Mouse (Mus musculus): ENCODE measurements around the gene Sparc.
"Not testable (repeated sequence)": the region's sequence is repeated elsewhere in the genome, so short reads cannot be mapped to it uniquely, and the experiment has no call there.

Sparc gene

DNA sequence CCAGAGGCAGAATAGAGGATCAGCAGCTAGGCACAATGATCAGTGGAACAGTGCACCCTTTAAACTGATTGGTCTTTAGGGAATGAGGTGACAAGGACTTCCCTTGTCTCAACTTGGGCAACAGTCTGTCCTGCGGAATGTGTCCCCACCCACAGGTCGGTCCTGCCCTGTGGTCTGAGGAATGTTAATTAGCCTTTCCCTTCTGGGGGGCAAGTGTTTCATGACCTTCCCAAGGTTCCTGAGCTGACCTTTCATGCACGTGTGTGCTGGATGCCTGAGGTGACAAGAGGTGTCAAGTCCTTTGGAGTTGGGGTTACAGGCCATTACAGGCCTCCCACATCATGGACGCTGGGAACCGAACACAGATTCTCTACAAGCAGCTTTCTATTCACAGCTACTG is 16.7 kb upstream of the Sparc start:
- in situ Hi-C loops (cut with MboI, MseI), result loop anchor here (5.0 kb wide), 1 partner anchor 52 kb away; no protein-coding TSS in a partner anchor

DNA sequence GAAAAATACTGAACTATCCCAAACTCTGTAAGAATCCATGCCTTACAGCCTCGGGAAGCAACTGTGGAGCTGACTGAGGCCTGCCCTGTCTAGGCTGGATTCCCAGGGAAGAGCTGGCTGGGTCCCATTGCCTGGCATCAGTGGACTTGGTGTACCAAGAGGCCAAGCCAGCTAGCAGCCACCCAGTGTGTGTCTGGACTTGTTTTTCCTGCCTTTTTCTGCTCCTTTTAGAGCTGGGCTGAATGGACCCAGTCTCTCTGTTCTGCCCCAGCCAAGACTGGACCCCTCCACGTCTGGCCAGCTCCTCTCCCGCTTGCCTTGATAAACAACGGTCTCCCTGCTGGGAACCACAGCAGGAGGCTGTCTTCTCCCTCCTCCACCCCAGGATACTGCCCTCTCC is 15.0 kb upstream of the Sparc start:
- in situ Hi-C loops (cut with MboI, MseI), result no loop called here

DNA sequence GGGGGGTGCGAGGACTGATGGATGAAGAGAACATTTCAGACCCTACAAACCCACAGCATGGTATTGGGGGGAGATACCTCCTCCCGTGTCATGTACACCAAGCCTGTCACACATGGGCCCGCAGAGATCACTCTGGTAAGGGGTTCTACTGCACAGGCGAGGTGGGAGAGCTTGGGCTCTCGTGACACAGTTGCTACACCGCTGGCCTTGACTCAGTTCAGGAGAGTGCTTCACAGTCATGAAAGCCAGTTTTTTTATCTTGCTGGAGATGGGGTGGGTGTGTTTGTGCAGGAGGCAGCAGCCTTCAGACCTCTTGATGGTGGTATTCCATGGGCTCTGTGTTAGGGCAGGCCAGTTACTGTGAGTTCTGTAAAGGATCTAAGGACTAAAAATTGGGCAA is 13.1 kb upstream of the Sparc start:
- in situ Hi-C loops (cut with MboI, MseI), result no loop called here

DNA sequence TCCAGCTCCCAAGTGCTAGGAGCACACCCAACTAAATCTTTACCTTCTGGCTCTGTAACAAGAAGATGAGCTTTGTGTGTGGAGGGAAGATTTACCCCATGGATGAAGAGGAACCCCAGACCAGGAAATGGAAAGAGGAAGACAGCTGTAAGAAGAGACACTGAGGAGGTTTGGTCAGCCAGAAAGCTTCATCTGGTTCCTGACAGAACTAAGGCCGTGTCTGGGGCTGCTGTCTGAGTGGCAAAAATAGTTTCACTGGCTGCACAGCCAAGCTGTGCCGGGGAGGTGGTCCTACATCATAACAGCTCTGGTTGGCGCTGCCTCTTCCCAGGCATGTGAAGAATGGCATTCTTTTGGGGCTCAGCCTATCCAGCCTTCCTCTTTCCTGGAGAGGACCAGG is 10.0 kb upstream of the Sparc start:
- in situ Hi-C loops (cut with MboI, MseI), result no loop called here

DNA sequence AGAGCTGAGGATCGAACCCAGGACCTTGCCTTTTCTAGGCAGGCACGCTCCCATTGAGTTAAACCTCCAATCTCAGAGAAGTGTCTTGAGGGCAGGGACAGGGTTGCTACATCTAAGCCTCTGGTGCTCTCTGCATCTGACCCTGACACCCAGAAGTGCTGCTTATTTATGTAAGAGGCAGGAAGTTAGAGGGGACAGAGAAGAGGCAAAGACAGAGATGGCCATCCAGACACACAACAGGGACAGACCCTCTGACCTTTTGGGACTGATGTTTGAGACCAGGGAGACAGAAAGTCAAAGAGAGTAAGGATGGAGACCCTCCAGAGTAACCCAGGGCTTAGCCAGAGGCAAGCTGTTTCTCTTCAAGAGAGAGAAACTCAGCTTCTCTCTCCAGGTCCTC is 7.0 kb upstream of the Sparc start:
- in situ Hi-C loops (cut with MboI, MseI), result no loop called here

DNA sequence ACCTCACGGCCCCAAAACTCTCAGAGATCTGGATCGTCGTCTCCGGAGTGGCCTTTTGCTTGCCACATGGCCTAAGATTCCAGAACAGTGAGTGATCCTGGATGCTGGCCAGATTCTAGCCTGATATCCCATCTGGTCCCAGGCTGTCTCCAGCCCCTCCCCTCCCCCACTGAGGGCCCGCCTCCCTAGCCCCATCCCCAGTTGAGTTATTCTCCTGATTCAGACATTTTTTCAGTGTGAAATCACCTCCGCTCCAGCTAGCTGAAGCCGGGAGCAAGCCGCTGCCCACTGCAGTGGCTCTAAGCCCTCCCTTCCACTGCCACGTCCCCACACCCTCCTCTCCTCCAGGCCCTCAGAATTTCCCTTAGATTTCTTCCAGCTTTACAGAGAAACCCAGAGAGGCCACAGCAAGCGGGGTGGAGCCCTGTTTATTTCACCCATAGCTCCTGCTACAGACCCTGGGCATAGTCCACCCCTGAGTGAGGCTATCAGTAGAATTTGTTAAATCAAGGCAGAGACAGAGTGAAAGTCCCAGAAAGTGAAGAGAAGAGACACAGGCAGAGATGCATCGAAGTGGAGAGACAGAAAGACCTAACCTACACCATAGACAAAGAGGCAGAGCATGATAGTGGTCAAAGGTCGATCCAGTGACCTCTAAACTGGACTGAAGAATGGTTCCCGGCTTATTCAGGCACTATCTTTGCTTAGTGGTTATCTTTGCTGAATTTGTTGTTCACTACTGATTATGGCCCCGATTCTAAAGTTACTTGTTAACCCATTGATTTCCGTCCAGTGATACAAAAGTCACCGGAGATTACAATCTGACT is 5.4 kb upstream of the Sparc start:
- in situ Hi-C loops (cut with MboI, MseI), result no loop called here

DNA sequence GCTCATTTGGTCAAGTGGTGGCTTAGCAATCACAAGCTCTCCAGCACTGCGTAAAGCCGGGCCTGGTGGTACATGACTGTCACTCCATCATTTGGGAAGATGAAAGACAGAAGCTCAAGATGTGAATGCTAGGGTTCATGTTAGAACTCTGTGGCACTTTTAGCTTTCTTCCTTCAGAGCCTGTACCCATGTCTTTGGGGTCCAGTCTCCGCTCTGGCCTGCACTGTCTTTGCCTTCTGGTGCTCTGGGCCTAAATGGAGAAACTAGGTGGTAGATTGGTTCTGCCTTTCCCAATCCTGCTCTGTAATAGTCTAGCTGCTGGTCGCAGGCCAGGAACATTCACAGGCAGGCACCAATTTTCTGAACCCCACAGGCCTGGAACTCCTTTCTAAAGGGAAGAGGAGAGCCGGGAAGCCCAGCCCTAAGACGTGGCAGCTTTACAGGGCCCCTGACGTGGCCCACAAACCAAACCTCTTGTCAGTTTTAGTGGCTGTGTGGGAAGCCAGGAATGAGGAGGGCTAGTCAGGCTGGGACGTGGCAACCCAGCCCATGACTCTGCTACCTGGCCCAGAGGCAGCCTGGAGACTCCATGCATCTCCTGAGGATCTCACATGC is 1.9 kb upstream of the Sparc start:
- in situ Hi-C loops (cut with MboI, MseI), result no loop called here

DNA sequence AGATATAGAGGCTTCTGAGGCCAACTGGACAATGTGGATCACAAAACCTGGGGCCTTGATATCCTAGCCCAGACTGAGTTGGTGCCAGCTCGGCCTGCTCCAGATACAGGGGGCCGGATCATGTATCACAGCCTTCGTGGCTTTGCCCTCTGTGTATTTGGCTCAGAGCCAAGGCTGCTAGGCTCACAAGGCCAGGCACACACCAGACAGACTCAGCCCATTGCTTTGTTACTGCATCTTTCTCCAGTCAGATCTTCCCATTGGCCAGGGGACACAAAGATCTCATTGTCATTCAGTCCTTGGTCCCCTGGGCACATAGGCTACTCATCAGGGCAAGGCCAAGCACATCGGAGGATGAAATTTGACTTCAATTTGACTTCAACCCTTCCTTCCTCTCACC is 773 bp upstream of the Sparc start:
- in situ Hi-C loops (cut with MboI, MseI), result no loop called here

DNA sequence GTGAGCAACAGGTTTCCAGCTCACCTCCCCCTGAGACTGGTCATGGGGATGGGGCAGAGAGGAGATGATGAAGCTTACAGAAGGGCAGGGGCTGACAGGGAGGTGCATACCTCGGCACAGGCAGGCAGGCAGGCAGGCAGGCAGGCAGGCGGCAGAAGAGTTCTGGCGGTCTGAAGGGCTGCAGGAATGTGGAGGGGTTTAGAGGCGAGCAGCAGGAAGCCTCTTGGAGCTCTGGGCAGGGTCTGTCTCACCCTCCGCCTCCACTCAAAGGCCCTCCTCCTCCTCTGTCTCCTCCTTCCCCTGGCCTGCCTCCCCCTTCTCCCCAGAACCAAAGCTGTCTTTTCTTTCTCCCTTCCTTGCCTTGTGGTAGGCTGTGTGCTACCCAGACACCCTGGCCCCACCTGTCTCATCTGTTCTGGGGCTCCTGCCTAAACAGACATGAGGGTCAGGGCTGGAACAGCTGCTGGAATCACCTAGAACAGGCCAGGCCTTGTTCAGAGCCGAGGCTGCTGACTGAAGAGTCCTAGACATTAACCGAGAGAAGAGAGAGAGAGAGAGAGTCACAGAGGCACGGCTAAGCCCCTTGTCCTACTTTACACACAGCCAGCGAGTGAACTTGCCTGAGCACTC is 3.2 kb downstream of the Sparc start:
- in situ Hi-C loops (cut with MboI, MseI), result no loop called here

DNA sequence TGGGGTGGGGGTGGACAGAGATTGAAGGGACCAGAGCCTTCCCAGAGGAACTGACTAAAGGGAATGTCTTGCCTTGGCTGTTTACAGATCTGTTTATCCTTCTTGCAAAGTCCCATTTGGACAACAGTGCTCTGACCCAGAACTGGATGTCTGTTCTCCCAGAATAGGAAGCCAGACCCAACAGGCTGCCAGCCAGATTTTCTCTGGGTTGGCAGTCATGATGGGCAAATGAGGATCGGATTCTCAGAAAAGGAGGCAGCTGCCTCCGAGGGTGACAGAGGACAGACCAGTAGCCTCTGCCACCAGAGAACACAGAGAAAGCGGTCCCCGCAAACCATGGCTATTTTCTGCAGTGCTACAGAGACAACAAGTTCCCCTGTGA is 3.7 kb downstream of the Sparc start:
- in situ Hi-C loops (cut with MboI, MseI), result no loop called here

DNA sequence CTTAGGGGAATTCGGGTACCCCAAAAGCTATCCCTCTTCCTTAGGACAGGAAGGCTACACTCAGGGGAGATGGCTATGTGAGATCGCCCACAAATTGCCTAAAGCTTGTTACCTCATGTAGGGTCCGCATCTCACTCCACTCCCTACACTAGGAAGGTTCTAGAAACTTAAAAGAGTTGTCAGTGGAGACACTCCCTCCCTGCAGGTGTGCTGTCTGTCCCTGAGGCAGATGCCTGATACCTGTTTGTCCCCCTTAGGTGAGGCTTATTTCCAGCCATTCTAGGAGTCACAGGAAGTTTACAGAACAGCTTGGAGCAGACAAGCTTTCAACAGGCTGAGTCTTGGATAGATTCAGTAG is 4.3 kb downstream of the Sparc start:
- in situ Hi-C loops (cut with MboI, MseI), result no loop called here

DNA sequence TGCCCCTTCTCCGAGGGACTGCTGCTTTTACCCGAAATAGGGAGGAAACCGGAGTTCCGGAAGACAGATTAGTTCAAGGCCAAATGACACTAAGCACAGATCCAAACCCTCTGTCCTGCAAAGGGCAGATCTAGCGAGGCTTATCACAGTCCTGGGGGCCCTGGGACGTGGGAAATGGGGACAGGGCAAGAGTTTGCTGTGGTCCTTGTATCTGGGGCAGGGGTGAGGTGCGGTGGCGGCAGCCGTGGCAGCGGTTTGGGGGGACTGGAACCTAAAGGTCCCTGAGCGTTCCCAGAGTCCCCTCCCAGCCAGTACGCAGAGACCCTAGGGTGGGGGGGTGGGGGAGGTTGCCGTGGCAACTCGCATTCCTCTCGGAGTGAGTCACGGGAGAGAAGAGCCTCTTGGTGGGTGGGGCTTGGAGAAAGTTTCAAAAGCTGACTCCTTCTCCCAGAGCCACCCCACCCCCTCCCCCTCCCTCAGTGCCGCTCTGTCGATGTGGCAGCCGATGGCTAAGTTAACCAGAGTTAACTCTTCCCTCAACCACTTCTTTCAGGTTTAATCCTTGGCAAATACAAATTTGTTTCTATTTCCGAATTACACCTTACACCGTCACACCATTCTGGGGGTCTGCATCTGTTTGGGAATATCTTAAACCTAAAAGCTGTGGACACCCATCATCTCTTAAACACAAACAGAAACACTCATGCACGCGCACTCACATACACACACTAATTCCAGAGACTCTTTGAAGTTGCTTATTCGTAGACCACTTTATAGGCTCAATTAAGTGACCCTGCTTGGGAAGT is 4.9 kb downstream of the Sparc start:
- in situ Hi-C loops (cut with MboI, MseI), result no loop called here

DNA sequence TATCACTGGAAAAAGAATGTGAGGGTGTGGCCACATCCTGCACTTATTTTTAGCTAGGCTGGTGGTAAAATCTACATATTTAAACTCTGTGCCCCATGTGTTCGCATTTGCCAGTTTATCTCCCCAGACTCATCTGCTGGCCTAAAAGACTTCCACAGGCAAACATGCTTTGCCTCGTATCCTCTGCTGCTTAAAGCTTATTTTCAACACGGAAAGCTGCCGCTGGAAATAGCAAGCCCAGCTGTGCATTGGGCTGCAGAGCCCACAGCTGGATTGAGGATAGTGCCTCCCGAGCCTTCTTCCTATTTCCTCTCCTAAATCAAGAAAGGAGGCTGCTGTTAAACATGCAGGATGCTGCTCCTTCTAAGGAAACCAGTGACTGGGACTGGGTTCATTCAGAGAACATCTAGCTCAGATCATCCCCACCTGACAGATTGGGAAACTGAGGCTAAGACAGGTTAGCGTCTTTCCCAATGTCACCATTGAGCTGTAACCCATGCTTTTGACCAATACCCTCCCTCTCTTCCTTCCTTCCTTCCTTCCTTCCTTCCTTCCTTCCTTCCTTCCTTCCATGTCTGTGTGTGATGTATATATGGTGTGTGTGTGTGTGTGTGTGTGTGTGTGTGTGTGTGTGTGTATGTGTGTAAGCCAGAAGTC is 6.2 kb downstream of the Sparc start:
- in situ Hi-C loops (cut with MboI, MseI), result no loop called here

DNA sequence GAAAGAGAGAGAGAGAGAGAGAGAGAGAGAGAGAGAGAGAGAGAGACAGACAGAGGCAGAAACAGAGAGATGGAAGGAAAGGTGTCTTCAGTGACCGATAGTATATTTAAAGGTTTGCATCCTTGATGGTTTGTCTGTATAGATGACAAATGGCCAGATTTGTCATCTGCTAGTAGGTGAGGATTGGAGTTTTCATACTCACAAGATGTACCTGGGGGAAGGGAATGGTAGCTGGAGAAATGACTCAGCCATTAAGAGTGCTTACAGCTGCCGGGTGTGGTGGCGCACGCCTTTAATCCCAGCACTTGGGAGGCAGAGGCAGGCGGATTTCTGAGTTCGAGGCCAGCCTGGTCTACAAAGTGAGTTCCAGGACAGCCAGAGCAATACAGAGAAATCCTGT is 7.3 kb downstream of the Sparc start:
- in situ Hi-C loops (cut with MboI, MseI), result not testable (repeated sequence)

DNA sequence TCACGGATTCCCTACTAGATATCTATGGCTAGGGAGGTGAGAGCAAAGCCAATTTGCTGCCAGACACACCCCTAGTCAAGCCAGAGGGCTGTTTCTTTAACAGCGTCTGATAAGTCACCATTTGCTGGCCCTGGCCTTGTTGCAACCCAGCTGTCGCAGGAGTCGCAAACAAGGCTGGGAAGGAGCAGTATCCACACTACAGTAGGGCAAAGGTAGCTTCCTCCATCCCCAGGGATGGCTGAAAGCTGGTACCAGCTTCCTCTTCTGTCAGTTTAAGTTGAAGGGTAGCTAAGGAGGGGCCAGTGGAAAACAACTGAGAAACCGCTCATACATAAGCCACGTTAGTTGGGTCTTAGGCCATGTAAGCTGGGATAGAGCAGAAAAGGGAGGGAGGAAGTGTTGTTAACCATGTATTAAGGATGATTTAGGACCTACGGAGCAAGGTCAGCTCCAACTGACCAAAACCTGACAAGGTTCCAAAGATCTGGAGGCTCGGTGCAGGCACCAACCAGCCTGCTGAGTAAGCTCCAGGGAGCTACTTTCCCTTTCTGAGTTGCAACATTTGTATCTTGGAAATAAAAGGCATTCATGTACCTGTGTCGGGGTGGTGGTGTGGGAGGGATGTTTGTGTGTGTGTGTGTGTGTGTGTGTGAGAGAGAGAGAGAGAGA is 7.8 kb downstream of the Sparc start:
- in situ Hi-C loops (cut with MboI, MseI), result no loop called here

DNA sequence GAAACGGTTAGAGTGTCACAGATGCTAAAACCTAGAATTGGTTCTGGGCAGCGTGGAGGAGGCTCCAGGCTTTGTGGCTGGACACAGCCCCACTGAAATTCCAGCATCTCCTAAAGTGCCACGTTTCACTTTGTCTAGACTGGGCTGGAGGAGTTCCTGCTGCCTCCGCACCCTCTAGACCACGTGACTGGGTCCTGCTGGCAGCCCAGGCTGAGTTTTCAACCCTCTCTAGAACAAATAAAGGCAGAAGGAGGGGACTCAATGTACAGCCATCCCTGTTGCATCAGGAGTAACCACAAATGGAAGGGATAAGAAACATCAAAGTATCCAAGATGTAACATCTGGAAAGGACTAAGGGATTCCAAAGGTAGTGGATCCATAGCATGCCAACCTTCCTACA is 8.7 kb downstream of the Sparc start:
- in situ Hi-C loops (cut with MboI, MseI), result no loop called here

DNA sequence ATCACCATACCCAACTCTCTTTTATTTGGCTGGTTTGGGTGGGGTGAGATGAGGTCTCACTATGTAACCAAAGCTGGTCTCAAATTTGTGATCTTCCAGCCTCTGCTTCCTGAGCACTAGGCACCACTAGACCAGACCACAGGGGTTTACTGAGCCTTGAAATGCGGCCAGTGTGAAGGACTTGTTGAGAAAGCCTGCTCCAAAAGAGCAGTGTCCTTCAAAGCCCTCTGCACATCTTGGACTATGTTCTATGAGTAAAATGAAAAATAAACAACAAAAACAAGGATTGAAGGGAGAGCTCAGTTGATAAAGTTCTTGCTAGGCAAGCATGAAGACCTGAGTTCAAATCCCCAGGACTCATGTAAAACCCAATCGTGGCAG is 9.6 kb downstream of the Sparc start:
- in situ Hi-C loops (cut with MboI, MseI), result no loop called here

DNA sequence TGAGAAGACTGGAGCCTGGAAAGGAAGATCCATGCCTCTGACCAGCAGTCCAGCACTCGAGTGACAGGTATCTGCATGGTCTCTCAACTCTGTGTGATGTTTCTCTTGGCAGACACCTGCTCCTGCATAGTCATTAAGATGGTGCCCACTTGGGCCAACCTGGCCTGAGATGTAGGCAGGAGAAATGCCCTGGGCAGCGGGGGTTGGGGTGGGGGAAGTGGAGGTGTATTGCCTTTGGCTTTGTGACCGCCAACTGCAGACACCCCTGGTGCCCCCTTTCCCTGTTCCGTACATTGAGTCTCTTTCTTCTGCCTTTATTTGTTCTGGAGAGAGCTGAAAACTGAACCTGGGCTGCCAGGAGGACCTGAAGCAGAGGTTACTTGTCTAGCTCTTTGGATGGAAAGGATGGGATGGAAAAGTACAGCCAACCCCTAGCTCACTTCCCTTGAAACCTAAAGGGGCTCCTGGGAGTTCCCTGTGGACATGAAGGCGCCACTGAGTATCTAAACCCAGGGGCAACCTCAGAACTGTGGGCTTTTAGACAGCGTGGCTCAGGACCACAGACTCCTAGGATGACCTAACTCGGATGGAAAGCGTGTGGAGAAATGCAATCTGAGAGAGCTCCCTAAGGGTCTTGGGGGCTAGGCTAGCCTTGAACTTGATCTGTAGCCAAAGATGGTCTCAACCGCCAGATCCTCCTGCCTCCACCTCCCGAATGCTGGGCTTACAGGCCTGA is 10.1 kb downstream of the Sparc start:
- in situ Hi-C loops (cut with MboI, MseI), result no loop called here

DNA sequence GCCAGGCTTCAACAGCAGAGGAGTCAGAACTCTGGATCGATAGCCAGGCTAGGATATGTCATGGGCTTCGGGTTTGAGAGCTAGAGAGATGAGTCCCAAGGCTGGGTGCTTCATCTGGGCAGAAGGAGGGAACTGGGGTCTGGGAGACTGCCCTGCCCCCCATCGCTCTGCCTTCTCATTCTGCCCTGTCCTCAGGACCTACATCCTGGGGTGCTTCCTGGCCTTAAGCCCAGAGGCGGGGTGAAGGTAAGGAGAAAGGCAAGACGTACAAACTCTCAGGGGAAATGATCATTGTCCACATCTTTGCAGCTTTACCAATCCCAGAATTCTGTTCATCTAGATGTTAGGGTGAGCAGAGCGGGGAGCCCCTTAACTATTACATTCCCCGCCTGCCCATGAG is 10.9 kb downstream of the Sparc start:
- in situ Hi-C loops (cut with MboI, MseI), result no loop called here

DNA sequence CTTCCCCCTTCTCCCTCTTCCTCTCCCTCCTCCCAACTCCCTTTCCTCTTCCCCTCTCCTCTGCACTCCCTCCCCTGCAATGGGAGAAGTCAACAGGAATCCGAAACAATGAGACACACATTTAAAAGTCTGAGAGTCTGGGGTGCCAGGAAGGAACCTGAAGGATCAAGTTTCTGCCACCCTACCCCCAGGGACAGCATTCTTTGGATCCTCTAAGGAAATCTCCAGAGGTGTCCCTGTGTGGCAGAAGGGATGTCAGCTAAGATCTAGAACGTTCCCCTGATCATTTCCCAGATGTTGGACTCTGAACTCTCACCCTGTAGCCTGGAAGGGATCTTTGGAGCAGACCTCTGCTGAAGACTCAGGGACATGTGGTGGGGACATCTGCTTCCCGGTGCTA is 12.5 kb downstream of the Sparc start:
- in situ Hi-C loops (cut with MboI, MseI), result no loop called here

DNA sequence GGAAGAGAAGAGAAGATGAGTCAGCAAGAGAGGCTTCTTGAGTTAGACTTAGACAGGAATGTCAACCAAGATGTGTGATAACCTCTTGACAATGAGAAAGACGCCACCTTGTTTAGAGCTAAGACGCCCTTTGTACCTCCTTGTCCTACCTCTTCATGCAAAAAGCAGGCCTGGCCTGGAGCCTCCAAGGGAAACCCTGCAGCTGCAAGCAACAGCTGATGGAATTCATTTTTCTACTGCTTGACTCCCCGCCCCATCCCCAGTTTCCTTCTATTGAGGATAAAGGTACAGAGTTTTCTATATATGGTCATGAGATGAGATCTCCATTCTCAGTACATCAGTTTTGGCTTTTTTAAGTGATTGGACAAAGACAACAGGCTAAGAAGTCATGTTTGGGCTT is 13.0 kb downstream of the Sparc start:
- in situ Hi-C loops (cut with MboI, MseI), result no loop called here

All from T-helper 1 cell (primary cell).